Mouse (Mus musculus) gastrocnemius, postnatal 25 days (tissue): ENCODE results near the gene Adamtsl3. TPM values are rescaled to one million over a fixed set of nuclear protein-coding genes. Genes with fewer than 3 reads are reported as not detected.
"Not testable (repeated sequence)": the region's sequence is repeated elsewhere in the genome, so short reads cannot be mapped to it uniquely, and the experiment has no call there.

Experiments used
- DNase-seq: peaks from one replicate; pipeline ENCODE4 v3.0.0; 2022
- total RNA-seq, 2 experiments: library from RNA; stranded (reverse); gene quantifications; 1 replicate in 1 of 2; 2 replicates in 1 of 2; pipeline ENCODE4 v1.2.3; 2021

Gene Adamtsl3
- total RNA-seq, 2 experiments from 2014 or later, result 3.3 to 6.3 TPM

GRCm38 (mm10) chr7:82361127-82361526 lies 25.6 kb downstream of the Adamtsl3 start:
- no peak for DNase-seq

- DNase-seq, result no peak
These were observed 29.1 kb downstream of the Adamtsl3 start for GRCm38 (mm10) chr7:82364567-82364966.

GRCm38 (mm10) chr7:82366056-82366455 lies 30.6 kb downstream of the Adamtsl3 start:
- no peak for DNase-seq

GRCm38 (mm10) chr7:82366471-82366870 lies 31.0 kb downstream of the Adamtsl3 start:
- DNase-seq, result no peak

- no peak for DNase-seq
These were observed 32.6 kb downstream of the Adamtsl3 start for GRCm38 (mm10) chr7:82368047-82368446.

- DNase-seq, result no peak
These were observed 34.6 kb downstream of the Adamtsl3 start for GRCm38 (mm10) chr7:82370132-82370531.

- DNase-seq, result peak; percentile 80
These were observed 35.9 kb downstream of the Adamtsl3 start for GRCm38 (mm10) chr7:82371411-82371810.

- DNase-seq, result no peak
These were observed 42.8 kb downstream of the Adamtsl3 start for GRCm38 (mm10) chr7:82378311-82378710.

GRCm38 (mm10) chr7:82379765-82380164 lies 44.3 kb downstream of the Adamtsl3 start:
- peak; percentile 14 for DNase-seq

GRCm38 (mm10) chr7:82382843-82383535 lies 47.5 kb downstream of the Adamtsl3 start:
- no peak for DNase-seq

GRCm38 (mm10) chr7:82383536-82383848 lies 48.0 kb downstream of the Adamtsl3 start:
- no peak for DNase-seq

GRCm38 (mm10) chr7:82387121-82387520 lies 51.6 kb downstream of the Adamtsl3 start:
- no peak for DNase-seq

- no peak for DNase-seq
These were observed 59.1 kb downstream of the Adamtsl3 start for GRCm38 (mm10) chr7:82394435-82395186.

GRCm38 (mm10) chr7:82395239-82395638 lies 59.7 kb downstream of the Adamtsl3 start:
- no peak for DNase-seq

GRCm38 (mm10) chr7:82395751-82396512 lies 60.4 kb downstream of the Adamtsl3 start:
- DNase-seq, result no peak

GRCm38 (mm10) chr7:82396869-82397268 lies 61.4 kb downstream of the Adamtsl3 start:
- no peak for DNase-seq

GRCm38 (mm10) chr7:82397632-82398031 lies 62.1 kb downstream of the Adamtsl3 start:
- DNase-seq, result no peak

- no peak for DNase-seq
These were observed 70.1 kb downstream of the Adamtsl3 start for GRCm38 (mm10) chr7:82405466-82406045.

- DNase-seq, result no peak
These were observed 75.5 kb downstream of the Adamtsl3 start for GRCm38 (mm10) chr7:82410966-82411365.

- DNase-seq, result no peak
These were observed 81.2 kb downstream of the Adamtsl3 start for GRCm38 (mm10) chr7:82416653-82417052.

GRCm38 (mm10) chr7:82417053-82417452 lies 81.6 kb downstream of the Adamtsl3 start:
- DNase-seq, result no peak

GRCm38 (mm10) chr7:82420329-82421052 lies 85.0 kb downstream of the Adamtsl3 start:
- not testable (repeated sequence) for DNase-seq
